Mouse (Mus musculus) 3T3-L1 (cell line): ENCODE measurements around the gene Foxred1.
A peak's percentile ranks its signal among the peaks of the same experiment; 100 is the strongest.

Experiments used
- DNase-seq: peaks from one replicate; pipeline ENCODE4 v3.0.0-alpha.2; 2015; ENCODE audit warnings: low read depth, low spot score

Foxred1 gene

GRCm38 (mm10) chr9:35210542-35211474 is at the start of gene Foxred1:
Foxred1 (minus strand) TSS chr9:35211055.
- peak; percentile 99 for DNase-seq

DNA sequence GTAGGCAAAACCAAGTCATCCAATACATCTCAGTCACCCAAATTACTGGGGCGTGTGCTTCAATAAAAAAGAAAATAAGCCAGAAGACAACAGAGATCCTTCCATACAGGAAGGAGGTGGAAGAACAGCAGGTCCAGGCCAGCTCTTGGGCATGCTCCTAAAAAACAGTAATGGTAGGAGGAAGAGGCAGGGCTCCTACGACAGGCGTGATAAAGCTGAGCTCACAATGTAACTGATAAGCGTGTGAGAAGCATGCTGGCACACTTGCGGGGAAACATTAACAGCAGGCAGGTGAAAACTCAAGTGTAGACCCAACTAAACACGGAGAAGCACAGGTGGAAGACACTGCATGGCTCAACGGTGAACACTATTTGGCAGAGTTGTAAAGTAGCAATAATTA is 46.5 kb upstream of the Foxred1 start:
- no peak for DNase-seq

DNA sequence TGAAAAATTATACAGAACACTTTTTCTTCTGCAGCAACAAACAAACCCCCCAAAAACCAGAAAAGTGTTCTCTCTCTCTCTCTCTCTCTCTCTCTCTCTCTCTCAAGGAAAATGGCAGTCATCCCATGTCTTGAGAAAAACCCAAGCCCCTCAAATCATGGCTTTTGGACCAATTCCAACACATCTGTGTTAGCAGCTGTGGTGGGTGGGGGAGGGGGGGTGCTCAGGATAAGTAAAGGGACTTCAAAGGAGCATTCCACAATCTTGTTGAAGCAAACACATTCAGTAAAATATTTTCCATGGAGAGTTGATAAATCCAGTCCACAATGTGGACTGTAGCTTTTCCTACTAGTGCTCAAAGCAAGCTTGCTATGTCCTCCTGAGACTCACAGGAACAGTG is 38.6 kb upstream of the Foxred1 start:
- no peak for DNase-seq

DNA sequence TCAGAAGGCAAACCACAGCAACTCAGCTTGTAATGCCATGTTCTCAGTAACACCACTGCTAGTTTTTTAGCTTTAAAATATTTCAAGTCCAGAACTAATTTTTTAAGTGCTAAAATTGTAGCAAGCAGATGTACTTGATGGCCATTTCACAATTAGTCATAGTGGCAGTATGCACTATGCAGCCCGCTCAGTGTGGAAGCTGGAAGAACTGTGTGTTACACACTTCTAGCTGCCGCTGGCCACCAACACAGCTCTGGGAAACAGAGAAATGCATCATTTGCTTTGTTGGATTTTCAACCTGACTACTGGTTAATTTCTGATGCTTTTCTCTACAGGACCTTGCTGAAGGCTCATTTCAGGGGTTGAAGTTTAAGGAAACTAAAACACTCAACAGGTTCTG is 36.5 kb upstream of the Foxred1 start:
- DNase-seq: no peak

DNA sequence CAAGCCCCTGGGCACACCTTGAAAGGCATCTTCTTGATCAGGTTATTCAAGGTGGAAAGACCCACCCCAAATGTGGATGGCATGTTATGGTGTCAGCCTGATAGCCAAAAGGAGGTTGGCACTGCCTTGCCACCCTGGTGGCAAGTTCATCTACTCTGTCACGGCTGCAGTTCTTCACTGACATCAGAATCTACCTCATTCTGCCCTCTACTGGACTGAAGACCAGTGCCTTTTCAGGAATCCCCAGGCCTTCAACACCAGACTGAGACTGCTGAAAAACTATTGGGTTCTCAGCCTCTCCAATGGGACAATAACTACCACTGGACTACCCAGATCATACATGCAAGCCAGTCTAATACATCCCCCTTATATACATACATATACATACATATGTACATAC is 28.9 kb upstream of the Foxred1 start:
- DNase-seq: no peak

GRCm38 (mm10) chr9:35238915-35239571 is 28.2 kb upstream of the Foxred1 start:
- DNase-seq: no peak

DNA sequence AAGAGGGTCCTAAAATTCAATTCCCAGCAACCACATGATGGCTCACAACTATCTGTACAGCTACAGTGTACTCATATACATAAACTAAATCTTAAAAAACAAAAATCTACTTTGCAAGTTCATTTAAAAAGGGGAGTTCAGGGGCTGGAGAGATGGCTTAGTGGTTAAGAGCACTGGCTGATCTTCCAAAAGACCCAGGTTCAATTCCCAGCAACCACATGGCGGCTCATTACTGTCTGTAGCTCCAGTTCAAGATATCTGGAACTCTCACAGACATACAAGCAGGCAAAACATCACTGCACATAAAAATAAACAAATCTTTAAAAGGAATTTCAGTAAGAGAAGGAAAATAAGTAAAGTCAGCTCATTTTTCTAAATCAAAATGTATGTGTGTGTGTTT is 27.5 kb upstream of the Foxred1 start:
- DNase-seq: no peak

DNA sequence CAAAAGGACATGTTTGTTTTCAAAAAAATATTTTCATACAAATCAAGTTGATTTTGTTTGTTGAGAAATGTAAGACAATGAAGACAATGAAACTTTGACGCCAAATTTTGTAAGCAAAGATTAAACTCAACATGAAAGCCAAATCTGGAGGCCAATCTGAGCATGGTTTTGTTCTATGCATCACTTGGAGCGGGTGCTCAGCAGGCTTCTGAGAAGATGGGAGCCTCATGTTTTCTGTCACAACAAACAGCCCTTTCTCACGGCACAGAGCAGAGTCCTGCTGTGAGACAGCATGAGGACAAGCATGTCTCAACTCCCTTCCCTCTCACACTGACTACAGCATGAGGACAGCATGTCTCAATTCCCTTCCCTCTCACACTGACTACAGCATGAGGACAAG is 25.1 kb upstream of the Foxred1 start:
- no peak for DNase-seq

GRCm38 (mm10) chr9:35228671-35229070 is 17.8 kb upstream of the Foxred1 start:
- DNase-seq: no peak

DNA sequence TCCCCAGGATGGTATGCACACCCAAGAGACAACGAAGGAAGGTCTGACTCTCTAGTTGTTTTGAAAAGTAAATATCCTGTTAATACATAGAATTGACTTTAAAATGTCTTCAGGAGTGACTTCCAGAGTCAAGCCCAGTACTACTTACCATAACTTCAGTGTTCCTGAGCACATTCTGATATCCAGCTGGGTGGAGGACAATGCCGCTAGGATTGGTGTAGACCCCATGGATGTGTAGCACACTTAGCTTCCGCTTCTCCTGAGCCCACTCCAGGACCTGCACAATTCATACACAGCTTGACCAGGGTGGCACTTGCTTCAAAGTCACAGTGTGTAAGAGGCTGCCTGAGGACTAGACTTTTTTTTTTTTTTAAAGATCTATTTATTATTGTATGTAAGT is 12.6 kb upstream of the Foxred1 start:
- DNase-seq: no peak

DNA sequence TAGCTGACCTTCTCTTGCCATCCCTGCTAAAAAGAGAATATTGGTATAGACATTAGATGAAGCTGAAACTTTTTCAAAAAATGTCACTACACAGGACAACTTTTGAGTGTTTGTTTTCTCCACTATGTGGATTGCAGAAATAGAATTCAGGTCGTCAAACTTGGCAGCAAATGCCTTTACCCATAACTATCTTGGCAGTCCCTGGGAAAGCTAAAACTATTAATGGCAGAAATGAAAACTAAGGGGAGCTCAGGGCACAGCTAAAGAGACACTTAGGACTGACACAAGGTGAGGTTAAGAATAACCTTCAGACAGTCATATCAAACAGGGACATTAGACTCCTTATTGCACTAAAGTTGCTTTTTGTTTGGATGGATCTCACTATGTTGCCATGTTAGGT is 7.1 kb upstream of the Foxred1 start:
- DNase-seq: no peak

DNA sequence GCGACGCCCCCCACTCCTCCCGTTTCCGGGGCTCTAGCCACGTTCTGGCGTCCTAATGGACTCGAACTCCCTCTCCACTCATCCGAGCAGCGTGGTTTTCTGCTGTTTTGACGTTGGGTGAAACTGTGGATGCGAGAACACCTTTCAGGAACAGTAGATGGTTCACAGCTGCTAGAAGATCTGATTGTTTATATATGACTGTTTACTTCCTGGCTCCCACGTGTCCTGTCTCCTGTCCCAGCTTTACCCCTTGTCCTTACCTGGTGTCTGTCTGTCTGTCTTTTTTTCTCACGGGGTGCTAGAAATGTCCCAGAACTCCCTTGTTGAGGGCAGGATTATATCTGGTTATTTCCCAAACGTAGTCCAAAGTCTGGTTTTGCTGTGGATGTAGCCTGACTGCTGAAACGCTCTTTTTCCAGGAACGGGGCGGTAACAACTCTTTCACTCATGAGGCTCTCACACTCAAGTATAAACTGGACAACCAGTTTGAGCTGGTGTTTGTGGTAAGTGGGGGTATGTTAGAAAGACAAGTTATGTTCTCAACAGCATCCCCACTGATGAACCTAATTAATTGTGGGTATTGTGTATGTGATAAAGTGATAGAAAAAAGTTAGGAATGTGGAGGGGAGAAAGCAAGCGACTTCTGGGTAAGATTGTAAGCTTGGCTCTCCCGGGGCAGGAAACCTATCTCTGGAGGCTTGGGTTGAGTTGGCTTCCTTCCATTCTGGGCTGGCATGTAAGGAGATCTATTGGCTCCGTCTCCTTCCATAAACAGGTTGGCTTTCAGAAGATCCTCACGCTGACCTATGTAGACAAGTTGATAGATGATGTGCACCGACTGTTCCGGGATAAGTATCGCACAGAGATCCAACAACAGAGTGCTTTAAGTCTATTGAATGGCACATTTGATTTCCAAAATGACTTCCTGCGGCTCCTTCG is 987 bp upstream of the Foxred1 start:
- peak; percentile 32 for DNase-seq

DNA sequence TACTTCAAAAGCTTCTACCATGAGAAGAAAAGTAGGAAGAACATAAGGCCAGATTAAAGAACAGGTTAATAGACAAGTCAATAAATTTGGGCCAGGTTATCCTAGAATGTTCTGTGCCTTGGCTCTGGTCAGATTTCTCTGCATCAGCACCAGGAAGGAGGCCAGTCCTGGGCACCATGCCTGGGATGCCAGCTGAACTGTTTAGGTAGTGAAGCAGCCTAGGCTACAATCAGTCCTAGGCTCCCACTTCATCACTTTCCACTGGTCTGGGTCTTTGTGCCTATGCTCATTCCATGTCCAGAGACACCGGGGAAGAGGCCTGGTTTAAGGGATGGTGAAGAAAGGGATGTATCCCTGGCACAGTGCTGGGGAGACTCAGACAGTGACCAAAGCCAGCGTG is 6.4 kb downstream of the Foxred1 start:
- DNase-seq: no peak

DNA sequence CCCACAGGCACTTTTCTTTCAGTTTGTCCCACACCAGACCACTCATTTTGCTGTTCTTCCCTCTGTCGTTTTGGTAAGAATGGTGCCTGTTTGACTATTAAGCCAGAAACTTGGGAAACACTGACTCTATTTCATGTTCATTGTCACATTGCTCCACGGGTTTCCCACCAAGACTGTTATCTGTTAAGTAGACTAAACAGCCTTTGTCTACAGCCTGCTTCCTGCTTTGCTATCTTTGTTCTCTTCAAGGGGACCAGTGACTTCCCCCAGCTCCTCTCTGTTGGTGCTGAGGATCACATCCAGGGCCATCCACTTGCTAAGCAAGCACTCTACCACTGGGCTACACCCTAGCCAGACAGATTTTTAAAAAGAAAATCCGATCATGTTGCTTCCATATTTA is 7.3 kb downstream of the Foxred1 start:
- no peak for DNase-seq

- no peak for DNase-seq
These were observed 10.3 kb downstream of the Foxred1 start for GRCm38 (mm10) chr9:35200529-35201060.

- DNase-seq: peak; percentile 85
These were observed 10.9 kb downstream of the Foxred1 start, which contains the start of the genes Srpr and Tirap for GRCm38 (mm10) chr9:35199772-35200471. Srpr (plus strand) TSS chr9:35200175. Tirap (minus strand) TSS chr9:35200291.

GRCm38 (mm10) chr9:35198945-35199771 is 11.7 kb downstream of the Foxred1 start:
- peak; percentile 44 for DNase-seq

GRCm38 (mm10) chr9:35198351-35198750 is 12.5 kb downstream of the Foxred1 start:
- DNase-seq: no peak

- no peak for DNase-seq
These were observed 13.2 kb downstream of the Foxred1 start for GRCm38 (mm10) chr9:35197625-35198024.

- DNase-seq: no peak
These were observed 16.8 kb downstream of the Foxred1 start for GRCm38 (mm10) chr9:35194048-35194447.
